Mouse (Mus musculus) right cerebral cortex, postnatal 4 days (tissue): ENCODE measurements around the gene Mettl21a.
"Not testable (repeated sequence)": the region's sequence is repeated elsewhere in the genome, so short reads cannot be mapped to it uniquely, and the experiment has no call there.

Source experiments
- DNase-seq: peaks from one replicate; pipeline ENCODE4 v3.0.0-alpha.2; 2022

Mettl21a gene

GRCm38 (mm10) chr1:64609976-64610375 is 7.1 kb downstream of the Mettl21a start:
- DNase-seq, result no peak

- DNase-seq, result no peak
Observed at GRCm38 (mm10) chr1:64609145-64609544, 7.9 kb downstream of the Mettl21a start.

- no peak for DNase-seq
Observed at GRCm38 (mm10) chr1:64603381-64603780, 13.7 kb downstream of the Mettl21a start.

- DNase-seq, result no peak
Observed at GRCm38 (mm10) chr1:64601242-64601842, 15.7 kb downstream of the Mettl21a start.

DNA sequence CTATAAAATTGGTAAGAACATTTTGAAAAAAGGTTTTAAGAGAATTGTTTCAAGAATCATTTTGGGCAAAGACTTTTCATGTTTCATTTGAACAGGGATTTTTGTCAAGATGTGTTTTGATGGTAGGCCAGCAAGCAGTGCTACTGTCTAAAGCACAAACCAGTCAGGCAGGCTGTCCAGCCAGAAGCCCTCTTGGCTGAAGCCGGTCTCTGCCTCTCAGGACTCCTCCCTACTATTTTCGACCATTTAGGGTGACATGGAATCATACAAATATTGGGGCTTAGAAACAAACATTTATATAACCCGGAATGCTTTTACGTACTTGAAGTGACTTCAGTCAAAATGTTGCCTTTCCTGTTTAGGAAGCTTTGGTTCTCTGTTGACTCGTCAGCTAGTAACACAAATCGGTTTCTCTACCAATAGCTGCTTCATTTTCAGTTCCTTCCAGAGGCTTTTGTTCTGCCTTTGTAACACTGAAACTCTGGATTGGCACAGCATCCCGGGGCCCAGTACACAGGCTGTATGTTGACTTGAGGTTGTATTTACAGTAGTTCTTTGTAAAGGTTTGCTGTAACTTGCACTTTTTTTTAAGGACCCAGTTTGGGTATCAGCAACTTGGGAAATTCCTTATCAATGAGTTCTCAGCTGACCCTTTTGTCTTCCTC is 16.5 kb downstream of the Mettl21a start:
- DNase-seq, result no peak

GRCm38 (mm10) chr1:64598926-64599325 is 18.1 kb downstream of the Mettl21a start:
- DNase-seq, result no peak

- DNase-seq, result no peak
Observed at GRCm38 (mm10) chr1:64578801-64579200, 38.2 kb downstream of the Mettl21a start.

DNA sequence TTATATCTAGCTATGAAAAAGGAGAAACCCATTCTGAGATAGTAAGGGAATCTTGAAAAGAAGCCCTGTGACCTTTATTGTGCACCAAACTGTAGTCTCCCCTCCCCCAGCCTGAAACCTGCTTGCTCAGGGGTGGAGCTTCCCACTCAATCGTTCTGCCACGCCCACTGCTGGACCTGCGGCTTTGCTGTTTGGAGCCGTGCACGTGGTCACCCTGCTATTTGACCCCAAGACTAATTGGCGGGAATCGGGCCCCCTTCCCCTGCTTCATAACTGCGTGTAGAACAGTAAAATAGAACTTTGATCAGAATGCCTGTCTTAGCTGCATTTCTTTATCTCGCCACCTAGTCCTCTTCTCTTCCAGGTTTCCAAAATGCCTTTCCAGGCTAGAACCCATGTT is 39.1 kb downstream of the Mettl21a start:
- not testable (repeated sequence) for DNase-seq

GRCm38 (mm10) chr1:64576732-64577131 is 40.3 kb downstream of the Mettl21a start:
- DNase-seq, result no peak

- no peak for DNase-seq
Observed at GRCm38 (mm10) chr1:64576022-64576421, 41.0 kb downstream of the Mettl21a start.

GRCm38 (mm10) chr1:64568206-64568605 is 48.8 kb downstream of the Mettl21a start:
- DNase-seq, result no peak

DNA sequence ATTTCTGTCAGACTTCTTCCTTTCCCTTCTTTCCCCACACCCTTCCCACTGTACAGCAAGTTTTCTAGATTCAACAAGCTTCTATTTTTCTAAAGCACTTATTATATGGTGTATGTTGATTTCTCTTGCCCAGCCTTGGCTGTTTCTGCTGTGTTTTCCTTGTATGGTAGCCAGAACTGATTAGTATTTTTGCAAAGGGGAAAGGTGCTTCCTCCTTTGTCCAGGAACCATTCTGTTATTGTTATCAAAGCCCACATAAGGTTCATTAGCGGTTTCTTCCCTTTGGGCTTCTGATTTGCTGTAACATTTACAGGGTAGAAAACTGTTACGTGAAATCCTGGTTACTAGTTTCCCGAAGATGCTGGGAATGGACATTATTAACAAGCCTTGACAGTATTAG is 56.9 kb downstream of the Mettl21a start:
- no peak for DNase-seq
